Mouse (Mus musculus) kidney, postnatal 4 days (tissue): ENCODE data around the gene Bst2.
A peak's percentile ranks its signal among the peaks of the same experiment; 100 is the strongest.

Source experiments
- DNase-seq, 2 experiments: peaks; one replicate each; pipeline ENCODE4 v3.0.0; 2021; ENCODE audit warnings: mixed read lengths in 2 of 2

Gene Bst2

GRCm38 (mm10) chr8:71558958-71559690, 21.9 kb upstream of the Bst2 start:
- DNase-seq, result peak; percentile 88 to 91

GRCm38 (mm10) chr8:71558071-71558957, 21.1 kb upstream of the Bst2 start, which contains the start of gene Tmem221:
Gene Tmem221, minus strand, starts transcription at chr8:71558871.
- DNase-seq, result peak; percentile 29 to 45

- no peak for DNase-seq
These were observed 17.4 kb upstream of the Bst2 start for GRCm38 (mm10) chr8:71554644-71555043.

- DNase-seq, result no peak
These were observed 16.7 kb upstream of the Bst2 start for GRCm38 (mm10) chr8:71554001-71554400.

DNA sequence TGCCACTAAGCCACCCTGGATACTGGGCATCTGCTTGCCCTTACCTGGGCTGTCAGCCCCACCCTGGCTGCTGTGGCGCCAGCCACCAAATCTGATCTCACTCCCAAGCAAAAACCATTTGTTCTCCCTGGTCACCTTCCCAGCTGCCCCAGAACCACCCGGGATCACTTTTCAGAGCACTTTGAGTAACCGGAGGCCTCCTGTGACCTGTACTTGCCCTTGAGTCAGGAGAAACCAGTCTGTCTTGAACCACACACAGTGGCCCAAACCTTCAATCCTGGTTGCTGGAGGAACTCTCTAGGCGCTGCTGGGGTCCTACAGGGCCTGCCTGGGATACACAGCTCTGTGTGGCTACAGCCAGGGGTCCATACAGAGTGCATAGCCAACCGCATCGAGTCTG, 15.5 kb upstream of the Bst2 start:
- no peak for DNase-seq

- no peak for DNase-seq
These were observed 13.5 kb upstream of the Bst2 start for GRCm38 (mm10) chr8:71550754-71551153.

- DNase-seq, result no peak
These were observed 10.3 kb upstream of the Bst2 start for GRCm38 (mm10) chr8:71547590-71547989.

- DNase-seq, result no peak
These were observed 7.8 kb upstream of the Bst2 start for GRCm38 (mm10) chr8:71545053-71545452.

DNA sequence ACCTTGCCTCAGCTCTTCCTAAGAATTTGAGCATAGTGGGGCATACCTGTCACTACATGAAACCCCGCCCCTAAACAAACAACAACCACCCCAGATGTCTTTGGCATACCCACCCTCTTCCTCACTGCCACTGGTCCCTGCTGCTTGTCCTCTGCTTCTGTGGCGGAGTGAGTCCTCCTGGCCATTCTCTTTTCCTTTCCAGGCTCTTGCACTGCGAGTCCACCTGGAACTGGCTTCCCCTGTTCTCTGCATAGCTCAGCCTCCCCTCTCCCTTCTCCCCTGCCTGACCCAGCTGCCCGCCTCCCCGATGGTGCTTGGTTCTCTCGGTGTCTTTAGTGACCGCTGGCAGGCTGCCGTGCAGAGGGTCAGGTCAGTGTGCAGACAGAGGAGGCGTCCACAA, 6.5 kb upstream of the Bst2 start:
- no peak for DNase-seq

- DNase-seq, result peak; percentile 95 to 97
These were observed 5.5 kb upstream of the Bst2 start, which contains the start of gene Mvb12a for GRCm38 (mm10) chr8:71542632-71543343. Gene Mvb12a, plus strand, starts transcription at chr8:71542922.

- DNase-seq, result no peak
These were observed 1.6 kb downstream of the Bst2 start for GRCm38 (mm10) chr8:71535663-71536062.

- DNase-seq, result no peak
These were observed 2.9 kb downstream of the Bst2 start for GRCm38 (mm10) chr8:71534263-71534810.

DNA sequence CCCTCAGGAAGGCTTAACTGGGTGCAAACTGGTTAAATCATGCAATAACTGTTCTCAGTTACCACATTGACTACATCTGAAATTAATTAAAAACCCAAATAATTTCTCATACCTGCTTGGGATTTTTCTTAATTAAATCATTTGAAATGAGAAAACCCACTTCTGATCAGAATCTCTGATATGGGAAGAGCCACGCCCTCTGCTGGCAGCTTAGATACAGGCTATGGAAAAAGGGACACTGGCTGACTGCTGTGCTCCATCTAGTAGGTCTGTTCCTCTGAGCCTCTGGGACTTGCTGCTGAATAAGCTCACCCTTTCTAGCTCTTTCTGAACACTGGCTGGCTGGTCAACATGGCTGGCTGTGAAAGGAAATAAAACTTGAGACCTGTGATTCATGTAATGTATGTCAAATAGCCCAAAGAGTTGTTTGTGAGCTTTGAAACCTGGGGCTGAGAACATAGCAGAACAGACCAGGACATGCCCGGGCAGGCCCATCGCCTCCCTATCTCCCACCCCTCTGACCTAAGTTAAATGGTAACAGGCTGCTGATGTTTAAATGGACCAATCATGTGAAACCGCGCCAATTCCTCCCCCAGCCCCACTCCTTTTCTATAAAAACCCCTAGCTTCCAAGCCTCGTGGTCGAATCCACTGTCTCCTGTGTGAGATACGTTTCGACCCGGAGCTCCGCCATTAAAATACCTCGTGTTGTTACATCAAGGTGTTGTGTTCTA, 6.4 kb downstream of the Bst2 start:
- DNase-seq, result peak; percentile 56 to 68

DNA sequence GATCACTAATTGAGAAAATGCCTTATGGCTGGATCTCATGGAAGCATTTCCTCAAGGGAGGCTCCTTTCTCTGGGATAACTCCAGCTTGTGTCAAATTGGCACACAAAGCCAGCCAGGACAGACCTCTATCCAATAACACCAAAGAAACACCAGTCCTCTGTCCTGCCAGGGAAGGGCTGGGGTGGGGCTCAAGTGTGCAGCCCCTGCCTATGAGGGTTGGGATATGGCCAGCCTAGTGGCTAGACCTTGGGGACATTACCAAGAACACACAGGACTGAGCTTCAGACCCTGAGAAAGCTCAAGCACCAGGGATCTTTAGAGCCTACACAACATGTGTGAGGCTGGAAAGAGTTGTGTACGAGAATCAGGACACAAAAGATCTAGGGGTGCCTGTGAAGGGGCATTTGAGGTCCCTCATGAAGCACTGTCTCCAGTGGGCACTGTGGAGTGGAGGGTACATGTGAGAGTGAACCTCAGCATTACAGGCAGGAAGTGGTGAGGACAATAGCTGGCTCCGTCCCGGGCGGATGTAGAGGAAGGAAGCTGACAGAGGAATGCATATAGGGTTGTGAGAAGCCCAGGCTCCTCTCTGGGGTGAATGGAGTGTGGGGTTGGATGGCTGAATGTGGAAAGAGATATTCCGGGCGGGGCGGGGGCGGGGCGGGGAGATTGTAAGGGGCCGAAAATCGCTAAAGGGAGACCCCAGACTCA, 8.7 kb downstream of the Bst2 start:
- DNase-seq, result peak; percentile 50 to 63

DNA sequence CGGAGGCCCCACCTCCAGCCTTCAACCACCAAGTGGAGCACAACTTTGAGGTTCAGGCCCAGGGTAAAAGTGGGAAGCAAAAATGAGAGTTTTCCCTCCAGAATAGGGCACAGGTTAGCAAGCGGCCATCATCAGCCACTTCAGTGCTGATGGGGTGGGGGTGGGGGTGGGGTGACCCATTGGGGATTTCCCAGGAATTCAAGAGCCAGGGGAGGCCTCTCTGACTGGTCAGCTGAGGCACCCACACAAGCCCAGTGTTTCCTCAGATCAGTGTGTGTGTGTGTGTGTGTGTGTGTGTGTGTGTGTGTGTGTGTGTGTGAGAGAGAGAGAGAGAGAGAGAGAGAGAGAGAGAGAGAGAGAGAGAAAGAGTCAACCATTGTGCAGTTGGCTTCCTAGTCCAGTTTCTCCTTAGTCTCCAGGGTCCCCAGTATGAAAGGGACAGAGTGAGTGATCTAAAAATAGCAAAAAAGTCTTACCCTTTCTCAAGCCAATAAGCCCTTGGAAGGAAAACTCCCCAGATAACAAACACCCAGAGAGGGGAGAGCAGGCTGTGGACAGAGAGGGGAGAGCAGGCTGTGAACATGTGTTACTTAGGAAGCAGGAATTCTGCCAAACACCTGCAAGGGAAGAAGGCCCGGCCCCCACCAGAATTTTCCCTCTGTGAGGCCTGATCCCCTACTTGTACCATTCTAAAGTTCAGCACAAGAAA, 9.9 kb downstream of the Bst2 start:
- no peak for DNase-seq

GRCm38 (mm10) chr8:71526272-71526671, 11.0 kb downstream of the Bst2 start:
- no peak for DNase-seq

- no peak for DNase-seq
These were observed 11.8 kb downstream of the Bst2 start, which contains the start of gene Ccdc194 for GRCm38 (mm10) chr8:71525226-71526050. Gene Ccdc194, minus strand, starts transcription at chr8:71525711.

- peak; percentile 98 to 99 for DNase-seq
These were observed 15.6 kb downstream of the Bst2 start for GRCm38 (mm10) chr8:71521634-71522033.

GRCm38 (mm10) chr8:71519037-71519825, 18.0 kb downstream of the Bst2 start:
- DNase-seq, result peak; percentile 78 to 83
